Mouse (Mus musculus): ENCODE measurements at regions not wholly inside any gene's neighbourhood (a gene's known extent, or its start where the extent isn't known, plus 50 kb on each side); places are given as distances from the start of the nearest gene placed in this dataset.

- ATAC-seq (ENCODE audit: low FRiP score, low read depth), result no peak
- H3K27me3 ChIP-seq, result no peaks in the 10 kb centered on the region
- H3K9me3 ChIP-seq, result no peaks in the 10 kb centered on the region
- H3K4me1 ChIP-seq (replicated peaks), result no peaks in the 10 kb centered on the region
- WGBS, result 97% methylated on average over 1 of the region's 1 CpGs
- no peaks in the 10 kb centered on the region for H3K36me3 ChIP-seq
- no peak overlapping the region for H3K9ac ChIP-seq
- no peak overlapping the region for H3K27ac ChIP-seq (replicated peaks)
- H3K4me3 ChIP-seq, result no peak overlapping the region
- no peak overlapping the region for H3K4me2 ChIP-seq
These were observed 146.6 kb upstream of the Nat3 start for GRCm38 (mm10) chr8:67377061-67377460.

- Histone ChIP-seq H3K9ac (no peak overlapping the region), H3K27ac (replicated peaks) (no peak overlapping the region), H3K4me1 (replicated peaks) (no peaks in the 10 kb centered on the region), H3K4me3 (no peak overlapping the region), H3K4me2 (no peak overlapping the region), H3K36me3 (no peaks in the 10 kb centered on the region), H3K27me3 (no peaks in the 10 kb centered on the region), H3K9me3 (no peaks in the 10 kb centered on the region)
- WGBS, result 43% methylated on average over 10 of the region's 10 CpGs
- ATAC-seq (ENCODE audit: low FRiP score, low read depth), result peak; percentile 68; the same call in 1 of the 2 replicates
These were observed 117.7 kb upstream of the Nat3 start for GRCm38 (mm10) chr8:67405947-67406346.

GRCm38 (mm10) chr8:67414826-67415225 is 108.8 kb upstream of the Nat3 start:
- no peak overlapping the region for H3K27ac ChIP-seq (replicated peaks)
- no peaks in the 10 kb centered on the region for H3K27me3 ChIP-seq
- no peak for ATAC-seq (ENCODE audit: low FRiP score, low read depth)
- H3K36me3 ChIP-seq, result no peaks in the 10 kb centered on the region
- no peaks in the 10 kb centered on the region for H3K4me1 ChIP-seq (replicated peaks)
- H3K9me3 ChIP-seq, result no peaks in the 10 kb centered on the region
- H3K4me2 ChIP-seq, result no peak overlapping the region
- no peak overlapping the region for H3K9ac ChIP-seq
- H3K4me3 ChIP-seq, result no peak overlapping the region

- no peak for ATAC-seq (ENCODE audit: low FRiP score, low read depth)
- no peaks in the 10 kb centered on the region for H3K4me1 ChIP-seq (replicated peaks)
- no peaks in the 10 kb centered on the region for H3K9me3 ChIP-seq
- H3K36me3 ChIP-seq, result no peaks in the 10 kb centered on the region
- WGBS, result 87% methylated on average over 2 of the region's 2 CpGs
- no peak overlapping the region for H3K4me2 ChIP-seq
- no peak overlapping the region for H3K9ac ChIP-seq
- H3K4me3 ChIP-seq, result no peak overlapping the region
- no peak overlapping the region for H3K27ac ChIP-seq (replicated peaks)
- no peaks in the 10 kb centered on the region for H3K27me3 ChIP-seq
These were observed 101.1 kb upstream of the Nat3 start for GRCm38 (mm10) chr8:67422521-67422920.
